Mouse (Mus musculus): ENCODE measurements around the gene Wfdc15b. TPM values are rescaled to one million over a fixed set of nuclear protein-coding genes. Genes with fewer than 3 reads are reported as not detected.

Wfdc15b gene
- polyA plus RNA-seq, 1 experiment from 2014 or later = not detected

Other genes with a start within 250 kb of the Wfdc15b start
- 315 and 333 TPM in 2 replicates for gene Ywhab, start 226.7 kb downstream of the Wfdc15b start, polyA plus RNA-seq (2016; fragmentation: Nextera tagmentation; extraction: Ambion mirVana)
- gene Pabpc1l, start 196.2 kb downstream of the Wfdc15b start, polyA plus RNA-seq (2016; fragmentation: Nextera tagmentation; extraction: Ambion mirVana) = 3.1 and 3.7 TPM in 2 replicates
- gene Stk4, start 151.3 kb downstream of the Wfdc15b start, polyA plus RNA-seq (2016; fragmentation: Nextera tagmentation; extraction: Ambion mirVana) = 28.2 and 29.6 TPM in 2 replicates
- gene Tomm34, start 150.5 kb downstream of the Wfdc15b start, polyA plus RNA-seq (2016; fragmentation: Nextera tagmentation; extraction: Ambion mirVana) = 53.6 and 53.7 TPM in 2 replicates
- 1.1 and 1.3 TPM in 2 replicates for gene Kcns1, start 50.5 kb downstream of the Wfdc15b start, polyA plus RNA-seq (2016; fragmentation: Nextera tagmentation; extraction: Ambion mirVana)
- not detected in 2 replicates for gene Wfdc5, start 38.9 kb downstream of the Wfdc15b start, polyA plus RNA-seq (2016; fragmentation: Nextera tagmentation; extraction: Ambion mirVana)
- gene Wfdc12, start 31.1 kb downstream of the Wfdc15b start, polyA plus RNA-seq (2016; fragmentation: Nextera tagmentation; extraction: Ambion mirVana) = not detected in 2 replicates
- gene Wfdc15a, start 21.5 kb downstream of the Wfdc15b start, polyA plus RNA-seq (2016; fragmentation: Nextera tagmentation; extraction: Ambion mirVana) = not detected in 2 replicates
- not detected in 2 replicates for gene Svs2, start 16.8 kb upstream of the Wfdc15b start, polyA plus RNA-seq (2016; fragmentation: Nextera tagmentation; extraction: Ambion mirVana)
- gene Svs3b, start 35.0 kb upstream of the Wfdc15b start, polyA plus RNA-seq (2016; fragmentation: Nextera tagmentation; extraction: Ambion mirVana) = not detected in 2 replicates
- gene Svs4, start 56.8 kb upstream of the Wfdc15b start, polyA plus RNA-seq (2016; fragmentation: Nextera tagmentation; extraction: Ambion mirVana) = not detected in 2 replicates
- not detected in 2 replicates for gene Svs3a, start 67.6 kb upstream of the Wfdc15b start, polyA plus RNA-seq (2016; fragmentation: Nextera tagmentation; extraction: Ambion mirVana)
- not detected in 2 replicates for gene Svs6, start 95.1 kb upstream of the Wfdc15b start, polyA plus RNA-seq (2016; fragmentation: Nextera tagmentation; extraction: Ambion mirVana)
- gene Svs5, start 111.1 kb upstream of the Wfdc15b start, polyA plus RNA-seq (2016; fragmentation: Nextera tagmentation; extraction: Ambion mirVana) = not detected in 2 replicates
- gene Slpi, start 167.4 kb upstream of the Wfdc15b start, polyA plus RNA-seq (2016; fragmentation: Nextera tagmentation; extraction: Ambion mirVana) = 1.2 and 2.5 TPM in 2 replicates
- 0.40 and 0.55 TPM in 2 replicates for gene Rbpjl, start 181.5 kb upstream of the Wfdc15b start, polyA plus RNA-seq (2016; fragmentation: Nextera tagmentation; extraction: Ambion mirVana)
- 50.5 and 78.0 TPM in 2 replicates for gene Matn4, start 183.5 kb upstream of the Wfdc15b start, polyA plus RNA-seq (2016; fragmentation: Nextera tagmentation; extraction: Ambion mirVana)
- gene Sdc4, start 222.2 kb upstream of the Wfdc15b start, polyA plus RNA-seq (2016; fragmentation: Nextera tagmentation; extraction: Ambion mirVana) = 34.3 and 36.5 TPM in 2 replicates
- 55.2 and 59.2 TPM in 2 replicates for gene Sys1, start 235.3 kb upstream of the Wfdc15b start, polyA plus RNA-seq (2016; fragmentation: Nextera tagmentation; extraction: Ambion mirVana)
- gene Gm20458, start 239.3 kb upstream of the Wfdc15b start, polyA plus RNA-seq (2016; fragmentation: Nextera tagmentation; extraction: Ambion mirVana) = 2.3 and 3.4 TPM in 2 replicates